Mouse (Mus musculus): Measurements from ENCODE around the gene Gabra5.

The Gabra5 gene

DNA sequence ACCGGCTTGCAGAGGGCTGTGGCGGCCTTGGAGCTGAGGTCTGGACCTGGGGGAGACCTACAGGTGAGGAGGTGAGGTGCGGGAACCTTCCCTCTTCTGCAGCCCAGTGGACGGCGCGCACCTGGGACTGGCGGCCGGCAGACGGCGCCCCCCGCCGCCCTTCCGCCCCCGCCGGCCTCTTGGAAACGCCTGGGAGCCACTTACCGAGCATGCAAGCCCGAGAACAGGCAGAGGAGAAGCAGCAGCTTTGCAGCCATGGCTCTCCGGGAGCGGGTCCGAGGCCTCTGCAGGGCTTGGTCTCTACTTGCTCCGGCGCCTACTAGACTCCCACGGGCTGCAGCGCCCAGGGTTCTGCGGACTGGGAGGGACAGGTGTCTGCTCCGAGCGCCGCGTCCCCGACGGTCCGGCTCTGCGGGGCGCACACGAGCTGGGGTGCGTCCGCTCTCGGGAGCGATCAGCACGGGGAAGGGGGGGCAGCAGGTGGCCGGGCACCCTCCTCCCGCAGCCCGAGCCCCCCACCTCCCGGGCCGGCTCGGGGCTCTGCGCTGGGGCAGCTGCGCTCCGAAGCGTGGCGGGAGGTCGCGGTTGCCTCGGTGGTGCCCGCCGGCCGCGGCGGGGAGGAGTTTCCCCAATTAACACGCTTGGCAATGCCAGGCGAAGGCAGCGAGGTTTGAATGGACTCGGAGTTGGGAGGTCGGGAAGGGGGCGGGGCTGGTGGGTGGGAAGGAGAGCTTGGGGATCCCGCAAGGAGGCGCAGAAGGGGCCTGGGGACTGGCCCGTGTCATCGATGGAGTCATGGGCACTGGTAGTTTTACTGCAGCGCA, 123.1 kb downstream of the Gabra5 start, which contains the start of gene Gabrg3:
Gabrg3 (minus strand) TSS at position 672 of the 824 bp plus-strand sequence.
- no peak for DNase-seq (ENCODE audit: low read depth, low spot score)

DNA sequence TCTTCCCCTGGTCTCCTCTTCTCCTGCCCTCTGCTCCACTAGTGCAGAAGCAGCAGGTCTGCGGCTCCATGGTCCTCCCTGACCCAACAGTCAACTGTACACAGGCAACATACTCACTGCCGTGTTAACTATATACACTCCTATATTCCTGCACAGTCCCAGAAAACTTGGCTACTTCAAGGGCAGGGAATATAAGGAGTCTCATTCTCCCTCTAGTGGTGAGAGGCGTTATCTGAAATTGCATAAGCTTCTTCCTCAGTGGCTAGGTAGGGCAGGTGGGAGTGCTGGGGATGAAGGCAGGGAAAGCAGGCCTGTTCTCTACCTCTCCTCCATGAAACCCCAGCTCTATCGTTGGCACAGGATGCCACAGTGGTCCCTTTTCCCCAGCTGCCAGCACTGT, 125.7 kb downstream of the Gabra5 start:
- DNase-seq (ENCODE audit: low read depth, low spot score) = peak; percentile 43

DNA sequence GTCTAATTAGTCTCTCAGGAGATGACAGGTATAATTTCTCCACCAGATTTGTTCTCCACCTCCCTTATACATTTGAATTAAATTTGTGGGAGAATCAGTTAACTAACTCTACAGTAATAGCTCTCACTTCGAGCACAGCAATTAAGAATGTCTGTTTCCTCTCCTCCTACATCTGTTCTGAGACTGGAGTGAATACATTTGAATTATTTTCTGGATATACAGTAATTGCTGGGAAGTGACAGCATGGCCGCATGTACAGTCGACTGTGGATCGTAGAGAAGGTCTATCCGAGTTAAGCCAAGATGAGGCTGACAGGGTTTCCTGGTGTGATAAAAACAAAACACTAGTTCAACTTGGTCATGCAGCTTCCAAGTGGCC, 143.9 kb downstream of the Gabra5 start:
- DNase-seq (ENCODE audit: low read depth, low spot score) = no peak

DNA sequence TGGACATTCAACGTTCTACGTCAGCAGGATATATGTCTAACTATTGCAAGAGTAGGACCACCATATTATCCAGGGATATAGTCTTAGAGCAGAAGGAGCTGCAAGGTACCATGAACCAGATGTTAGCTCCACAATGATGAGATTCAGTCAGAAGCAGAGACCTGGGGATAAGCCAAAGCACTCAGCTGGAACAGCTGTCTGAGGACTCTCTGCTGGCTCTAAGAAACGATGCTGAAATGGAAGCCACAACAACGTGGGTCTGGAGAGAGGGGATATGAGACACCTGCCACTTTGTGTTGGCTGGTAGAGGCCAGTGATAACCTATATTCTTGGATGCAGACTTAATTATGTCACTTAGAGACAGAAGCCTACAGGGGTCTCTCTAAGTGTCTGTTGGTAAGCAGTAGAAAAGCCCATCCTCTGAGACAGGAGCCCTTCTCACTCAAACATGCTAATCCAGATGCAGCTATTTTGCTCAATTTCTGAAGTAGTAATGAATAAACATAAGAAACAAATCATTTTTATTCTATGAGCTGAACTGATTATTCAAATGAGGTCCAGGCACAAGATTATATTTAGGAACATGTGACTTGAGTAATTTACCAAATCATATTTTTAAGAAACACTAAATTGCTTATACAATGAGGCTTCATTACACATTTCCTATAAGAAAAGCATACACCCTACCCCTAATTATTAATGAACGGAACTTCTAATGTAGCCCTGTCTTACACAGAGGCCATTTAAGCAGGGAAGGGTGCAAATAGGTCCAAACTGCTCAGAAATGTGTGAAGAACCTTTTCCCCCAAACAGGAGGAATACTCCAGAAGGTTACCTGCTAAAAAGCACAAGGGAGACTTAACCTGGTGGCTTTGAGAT, 144.5 kb downstream of the Gabra5 start:
- no peak for DNase-seq (ENCODE audit: low read depth, low spot score)

DNA sequence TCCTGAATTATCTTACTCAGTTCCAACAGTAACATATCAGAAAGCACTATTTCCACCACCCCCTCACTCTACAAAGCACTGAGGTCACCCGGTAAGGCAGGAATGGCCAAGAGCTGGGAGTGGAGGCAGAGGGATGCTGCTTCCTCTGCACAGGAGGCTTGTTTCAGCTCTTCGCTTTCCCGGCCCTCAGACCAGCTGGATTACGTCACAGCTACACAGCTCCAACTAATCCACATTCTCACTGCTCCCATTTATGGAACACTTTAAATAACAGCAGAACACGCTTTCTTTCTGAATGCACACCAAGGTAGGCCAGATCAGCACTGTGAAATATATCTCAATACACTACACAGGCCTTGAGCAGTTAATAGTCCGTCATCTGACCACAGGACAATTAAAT, 146.0 kb downstream of the Gabra5 start:
- no peak for DNase-seq (ENCODE audit: low read depth, low spot score)

DNA sequence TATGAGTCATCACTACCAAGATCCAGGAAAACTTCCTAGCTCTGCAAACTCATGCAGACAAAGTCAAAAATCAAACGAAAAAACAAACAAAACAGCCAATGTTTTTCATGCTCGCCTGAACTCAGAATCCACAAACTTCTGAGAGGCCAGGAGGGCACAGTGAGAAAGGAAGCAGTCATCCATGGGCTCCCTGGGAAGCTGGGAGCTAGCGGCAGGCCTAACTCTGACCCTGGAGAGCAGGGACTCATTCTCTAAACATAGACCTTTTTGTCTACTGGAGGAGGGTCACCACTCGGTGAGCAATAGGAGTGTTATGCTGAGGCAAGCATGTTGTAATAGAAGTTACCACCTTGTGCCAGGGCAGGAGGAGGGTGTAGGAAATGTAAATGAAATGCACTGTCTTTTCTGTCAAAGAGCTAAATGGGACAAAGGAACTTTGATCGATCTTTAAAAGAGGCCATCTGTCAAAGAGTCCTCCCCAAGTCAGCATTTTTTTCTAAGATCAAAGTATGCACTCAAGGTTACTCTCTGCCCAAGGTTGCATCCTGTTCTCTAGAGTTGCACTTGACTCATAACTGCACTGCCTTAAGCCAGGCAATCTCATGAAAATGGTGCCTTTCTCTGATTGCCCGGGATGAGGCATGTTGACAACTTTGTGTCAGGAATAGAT, 151.9 kb downstream of the Gabra5 start:
- DNase-seq (ENCODE audit: low read depth, low spot score) = peak; percentile 2
